Mouse (Mus musculus): ENCODE results near the gene Samhd1.
A peak's percentile ranks its signal among the peaks of the same experiment; 100 is the strongest.

Samhd1 gene

DNA sequence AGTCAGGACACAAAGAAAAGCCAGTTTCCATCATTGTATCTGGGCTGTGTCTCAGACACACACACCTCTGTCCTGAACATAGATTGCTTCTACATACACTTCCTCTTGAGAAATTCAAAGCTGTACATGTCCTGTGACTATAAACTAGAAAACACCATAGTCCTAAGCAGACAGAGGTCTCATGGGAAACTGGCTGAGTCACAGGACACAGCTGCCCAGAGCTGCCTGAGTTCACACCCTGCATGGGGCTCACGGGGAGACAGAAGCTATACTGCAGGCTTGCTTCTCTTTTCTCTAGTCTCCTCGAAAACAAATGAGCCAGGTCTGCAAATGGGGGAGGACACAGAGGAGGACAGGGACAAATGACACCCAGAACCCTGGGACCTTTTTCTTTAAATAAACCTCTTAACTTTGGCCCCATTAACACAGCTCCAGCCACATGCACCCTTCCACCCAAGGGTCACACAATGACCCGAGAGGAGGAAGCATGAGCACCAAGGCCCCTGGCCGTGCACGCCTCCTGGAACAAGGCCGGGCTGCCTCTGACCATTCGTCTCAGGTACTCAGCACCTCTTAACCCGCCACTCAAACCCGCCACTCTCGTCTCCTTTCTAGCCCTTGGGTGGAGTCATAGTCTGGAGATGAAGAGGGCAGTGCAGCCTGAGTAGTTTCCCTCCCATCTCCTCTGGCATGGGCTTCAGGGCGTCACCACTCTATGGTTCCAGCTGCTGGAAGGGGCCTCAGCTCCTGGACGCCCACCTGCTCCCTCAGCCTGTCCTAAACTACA, 35.3 kb downstream of the Samhd1 start:
- DNase-seq (ENCODE audit: low spot score), result no peak

DNA sequence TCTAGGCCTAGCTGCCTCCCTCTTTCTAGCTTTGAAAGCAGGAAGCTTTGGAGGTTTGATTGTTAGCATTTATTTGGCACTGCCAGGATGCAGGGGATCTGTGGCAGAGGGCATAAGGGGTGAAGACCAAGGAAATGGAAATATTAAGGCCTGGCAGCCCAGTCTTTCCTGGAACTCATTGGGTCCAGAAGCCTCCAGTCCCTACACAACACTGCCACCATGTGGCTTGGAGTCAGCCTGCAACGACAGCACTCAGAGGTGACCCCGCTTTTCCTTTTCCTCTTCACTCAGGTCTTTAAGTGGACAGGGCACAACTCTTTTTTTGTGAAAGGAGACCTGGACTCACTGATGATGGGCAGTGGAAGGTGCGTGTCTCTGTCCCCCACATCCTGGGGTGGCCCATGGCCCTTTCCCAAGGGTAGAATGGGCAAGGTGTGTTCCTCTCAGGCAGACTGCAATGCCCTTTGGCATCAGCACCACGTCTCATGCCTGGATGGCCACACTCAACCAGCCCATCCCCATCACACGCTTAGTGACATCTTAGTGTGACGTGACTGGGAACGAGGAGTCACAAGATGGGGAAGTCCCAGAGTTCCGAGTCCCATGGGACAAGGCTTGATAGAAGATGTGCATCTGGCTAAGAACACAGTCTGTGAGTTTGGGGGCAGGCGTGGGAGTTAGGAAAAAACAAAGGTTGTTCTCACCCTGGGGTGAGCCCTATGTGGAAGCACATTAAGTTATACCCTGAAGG, 39.9 kb downstream of the Samhd1 start:
- no peak for DNase-seq (ENCODE audit: low spot score)

DNA sequence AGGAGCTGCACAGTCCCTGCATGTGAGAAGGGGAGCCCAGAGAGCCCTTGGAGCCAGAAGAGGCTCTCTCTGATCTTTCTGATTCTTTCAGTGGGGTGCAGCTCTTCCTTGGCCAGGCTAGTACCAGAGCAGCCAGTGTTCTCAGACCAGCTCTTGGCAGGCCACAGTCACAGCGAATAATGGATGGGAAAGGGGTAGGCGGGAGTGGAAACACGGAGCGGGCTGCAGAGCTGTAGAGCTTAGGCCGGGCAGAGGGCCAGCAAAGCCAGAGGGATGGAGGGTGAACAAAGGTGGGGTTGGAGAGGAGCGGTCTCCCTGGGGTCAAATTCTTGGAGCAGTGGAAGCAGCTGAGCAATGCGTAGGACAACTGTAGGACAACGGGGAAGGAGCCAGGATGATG, 43.0 kb downstream of the Samhd1 start:
- no peak for DNase-seq (ENCODE audit: low spot score)

DNA sequence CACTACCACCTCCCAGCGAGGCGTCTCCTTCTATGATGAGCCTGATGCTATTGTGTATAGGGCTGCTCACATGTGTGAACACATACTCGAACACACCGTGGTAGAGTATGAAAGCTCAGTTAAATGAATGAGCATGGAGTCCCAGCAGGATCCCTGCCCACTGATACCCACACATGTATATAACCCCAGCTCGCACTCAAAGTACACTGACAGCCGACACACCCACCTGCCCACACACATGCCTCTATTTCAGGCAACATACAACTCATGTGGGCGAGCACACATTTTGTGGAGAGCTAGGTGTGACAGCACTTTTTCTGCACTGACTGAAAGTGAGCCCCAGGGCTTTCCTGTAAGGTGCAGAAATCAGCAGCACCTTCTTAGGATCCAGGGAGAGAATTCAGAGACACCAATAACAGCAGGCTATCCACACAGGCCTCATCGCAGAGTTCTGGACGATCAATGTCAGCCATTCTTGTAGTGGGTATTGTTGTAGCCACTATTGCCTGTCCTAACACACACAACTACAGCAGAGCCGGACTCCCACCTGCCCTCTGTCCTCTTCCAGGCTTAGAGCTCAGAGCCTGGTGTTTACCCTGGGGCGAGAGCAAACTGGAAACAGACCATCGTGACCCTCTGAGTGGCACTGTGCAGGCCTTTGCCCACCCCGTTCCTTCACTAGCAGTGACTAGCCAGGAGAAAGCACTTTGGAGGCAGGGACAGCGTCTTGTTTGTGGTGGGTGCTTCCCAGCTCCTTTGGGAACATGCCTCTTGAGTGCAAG, 47.3 kb downstream of the Samhd1 start:
- peak; percentile 75 for DNase-seq (ENCODE audit: low spot score)

DNA sequence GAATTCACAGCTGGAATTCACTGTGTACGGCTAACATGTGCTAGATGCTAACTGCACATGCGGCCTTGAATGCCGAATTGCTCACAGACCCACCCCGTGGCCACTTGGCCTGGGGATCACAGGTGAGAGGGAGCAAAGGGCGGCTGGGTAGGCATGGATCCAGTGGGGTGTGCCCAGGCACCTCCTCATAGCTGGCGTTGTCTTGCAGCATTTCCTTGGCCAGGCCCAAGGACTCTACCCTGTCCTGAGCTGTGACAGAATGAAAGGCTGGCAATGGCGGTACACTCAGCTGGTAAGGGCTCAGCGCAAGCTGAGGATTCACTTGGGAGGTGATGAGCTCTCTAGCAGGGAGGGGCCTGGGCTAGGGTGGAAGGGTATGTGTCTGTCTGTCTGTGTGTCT, 48.3 kb downstream of the Samhd1 start, which contains the start of gene Tldc2:
Gene Tldc2 (plus strand): TSS at position 260 of the 400 bp plus-strand sequence.
- DNase-seq (ENCODE audit: low spot score), result no peak

DNA sequence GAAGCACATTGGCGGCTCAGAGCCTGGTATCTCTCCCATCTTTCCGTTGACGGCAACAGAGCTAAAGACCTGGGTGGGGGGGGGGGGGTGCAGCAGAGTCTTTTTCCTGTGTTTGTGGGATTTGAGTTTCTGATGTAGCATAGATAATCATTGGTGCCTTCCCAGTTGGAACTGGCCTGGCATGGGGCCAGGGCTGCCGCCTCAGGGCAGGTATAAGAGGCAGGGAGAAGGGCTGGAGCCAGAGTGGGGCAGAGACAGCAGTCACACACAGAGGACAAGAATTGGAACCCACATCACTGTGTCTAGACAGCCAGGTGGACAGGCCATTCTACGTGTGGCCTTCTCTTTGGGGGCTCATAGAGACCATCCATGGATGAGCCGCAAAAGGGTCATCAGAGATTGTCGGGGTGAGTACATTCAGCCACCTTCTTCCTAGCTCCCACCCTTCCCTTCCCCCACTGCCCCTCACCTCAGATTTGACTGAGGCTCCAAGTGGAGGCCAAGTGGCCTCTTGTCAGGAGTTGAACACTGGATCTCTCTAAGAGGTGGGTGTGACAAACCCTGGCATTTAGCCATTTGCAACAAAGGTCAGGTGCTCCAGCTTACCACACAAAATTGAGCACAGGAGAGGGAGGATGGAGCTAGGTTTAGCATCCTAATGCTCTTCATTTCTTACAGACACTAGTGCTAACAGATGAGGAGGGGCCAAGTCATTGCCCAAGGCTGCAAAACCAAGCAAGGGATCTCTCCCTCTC, 50.1 kb downstream of the Samhd1 start:
- DNase-seq (ENCODE audit: low spot score), result no peak

DNA sequence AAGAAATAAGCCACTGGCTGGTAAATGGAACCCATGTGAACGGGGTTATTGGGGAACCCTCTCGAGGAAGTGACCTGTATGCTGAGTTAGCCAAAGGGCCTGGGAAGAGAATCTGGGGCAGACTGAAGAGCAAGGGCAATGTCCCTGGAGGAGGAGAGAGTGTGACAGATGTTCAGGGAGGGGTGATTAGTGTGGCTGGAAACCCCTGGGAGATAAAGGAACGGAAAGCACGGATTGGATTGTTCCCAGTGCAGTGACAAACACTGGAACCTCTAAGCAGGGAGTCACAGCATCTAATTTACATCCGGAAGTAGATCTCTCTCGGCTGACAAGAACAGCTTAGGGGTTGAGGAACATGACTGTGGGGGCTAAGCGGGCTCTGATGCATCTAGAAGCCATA, 53.1 kb downstream of the Samhd1 start:
- no peak for DNase-seq (ENCODE audit: low spot score)

DNA sequence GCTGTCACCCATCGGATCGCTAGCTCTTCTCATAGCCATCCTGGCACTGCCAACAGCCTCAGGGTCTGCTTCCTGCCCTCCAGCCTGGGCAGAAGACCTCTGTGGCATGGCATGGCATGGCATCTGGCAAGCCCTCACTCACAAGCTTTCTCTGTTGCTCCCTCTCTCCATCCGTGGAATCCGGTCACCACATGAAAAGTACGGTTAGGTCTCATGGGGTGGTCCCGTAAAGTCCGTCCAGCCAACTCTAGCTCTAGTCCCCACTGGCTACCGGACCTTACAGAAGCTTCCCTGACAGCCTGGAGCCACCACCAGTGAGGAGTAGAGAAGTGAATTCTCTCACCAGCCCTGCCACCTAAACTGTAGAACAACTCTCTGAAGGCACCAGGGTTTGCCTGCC, 53.7 kb downstream of the Samhd1 start:
- DNase-seq (ENCODE audit: low spot score), result no peak

DNA sequence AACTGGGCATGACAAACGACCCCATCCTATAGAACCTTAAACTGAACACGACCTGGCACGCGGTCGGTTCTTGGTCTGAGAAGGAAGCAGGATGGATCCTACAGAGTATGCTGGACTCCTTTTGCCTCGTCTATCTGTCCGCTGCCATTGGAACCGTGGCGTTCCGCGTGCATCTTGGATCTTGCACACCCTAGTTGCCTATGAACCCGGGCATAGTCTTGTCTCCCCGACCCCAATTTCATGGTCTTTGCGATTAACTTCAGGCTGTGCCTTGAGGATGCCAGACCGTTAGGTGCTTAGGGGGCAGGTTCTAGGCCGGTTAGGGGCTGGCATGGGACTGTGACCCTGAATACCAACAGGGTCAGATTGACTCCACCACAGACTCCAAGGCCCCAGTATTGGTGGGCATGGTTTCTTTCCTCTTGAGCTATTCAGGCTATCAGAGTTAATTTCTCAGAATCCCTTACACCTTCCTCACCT, 55.3 kb downstream of the Samhd1 start:
- no peak for DNase-seq (ENCODE audit: low spot score)

DNA sequence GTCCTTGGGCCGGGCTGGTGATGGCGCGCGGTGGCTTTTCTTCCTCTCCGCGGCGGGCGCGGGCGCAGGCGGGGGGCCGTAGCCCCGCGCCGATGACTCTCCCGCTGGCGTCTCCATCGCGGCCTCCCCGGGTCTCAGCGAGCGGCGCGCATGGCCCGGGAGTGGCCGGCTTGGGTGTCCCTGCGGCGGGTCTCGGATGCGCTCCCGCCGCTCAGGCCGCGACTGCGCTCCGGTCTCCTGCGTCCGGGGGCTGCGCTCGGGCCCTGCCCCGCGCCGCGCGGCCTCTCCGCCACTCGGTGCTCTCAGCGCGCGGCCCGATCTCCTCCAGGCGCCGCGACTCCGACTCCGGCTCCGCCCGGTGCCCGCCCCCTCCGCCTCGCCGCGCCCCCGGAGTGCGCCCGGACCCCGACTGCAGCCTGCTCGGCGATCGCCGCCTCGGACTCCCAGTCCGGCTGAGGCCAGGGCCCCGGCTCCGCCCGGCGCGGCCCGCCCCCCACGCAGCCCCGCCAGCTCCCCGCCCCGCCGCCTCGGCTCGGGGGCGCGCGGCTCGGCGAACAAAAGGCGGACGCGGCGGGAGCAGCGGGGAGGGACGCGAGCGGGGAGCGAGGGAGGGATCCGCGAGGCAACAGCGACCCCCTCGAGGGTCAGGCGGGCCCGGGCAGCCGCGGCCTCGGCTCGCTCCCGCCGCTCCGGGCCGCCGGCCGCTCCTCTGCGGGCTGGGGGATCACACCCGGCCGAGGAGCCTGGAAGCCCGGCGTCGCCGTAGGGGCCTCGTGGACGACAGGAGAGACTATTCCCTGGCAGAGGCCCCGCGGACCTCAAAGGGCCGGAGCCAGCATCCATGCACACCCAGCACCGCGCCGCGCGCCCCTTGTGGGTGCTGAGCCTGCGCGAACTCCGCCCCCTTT, 56.0 kb downstream of the Samhd1 start, which contains the start of gene Soga1:
Gene Soga1 (minus strand): TSS at position 462 of the 908 bp plus-strand sequence.
- peak; percentile 66 for DNase-seq (ENCODE audit: low spot score)

DNA sequence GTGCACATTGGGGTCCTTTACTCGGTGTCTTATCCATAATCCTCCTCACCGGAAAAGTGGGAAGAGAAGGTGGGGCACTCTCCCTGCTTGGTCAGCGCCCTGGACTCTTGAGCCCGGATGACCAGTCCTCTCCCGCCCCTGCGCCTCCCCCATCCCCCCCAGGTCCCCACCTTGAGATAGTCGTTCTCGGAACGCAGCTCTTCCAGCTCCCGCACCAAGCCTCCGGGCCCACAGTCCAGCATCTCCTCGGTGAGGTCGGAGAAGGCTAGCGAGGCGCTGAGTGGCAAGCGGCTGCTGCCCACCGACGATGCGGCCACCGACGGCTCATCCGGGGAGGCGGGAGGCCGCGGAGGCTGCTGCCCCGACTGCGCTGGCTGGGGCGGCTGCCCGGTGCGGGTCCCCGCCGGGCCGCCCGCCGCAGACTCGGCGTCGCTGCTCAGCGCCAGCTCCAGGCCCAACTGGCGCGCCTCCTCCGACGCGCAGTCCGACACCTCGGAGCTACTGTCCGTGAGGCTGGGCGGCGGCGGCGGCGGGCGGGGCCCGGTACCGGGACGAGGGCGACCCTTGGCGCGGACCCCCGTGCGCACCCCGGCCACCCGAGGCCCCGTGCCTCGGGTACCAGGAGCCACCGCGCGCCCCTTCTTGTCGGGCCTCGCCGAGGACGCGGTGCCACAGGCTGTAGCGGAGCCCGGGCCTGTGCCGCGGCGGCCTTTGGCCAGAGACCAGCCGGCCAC, 56.8 kb downstream of the Samhd1 start:
- no peak for DNase-seq (ENCODE audit: low spot score)

DNA sequence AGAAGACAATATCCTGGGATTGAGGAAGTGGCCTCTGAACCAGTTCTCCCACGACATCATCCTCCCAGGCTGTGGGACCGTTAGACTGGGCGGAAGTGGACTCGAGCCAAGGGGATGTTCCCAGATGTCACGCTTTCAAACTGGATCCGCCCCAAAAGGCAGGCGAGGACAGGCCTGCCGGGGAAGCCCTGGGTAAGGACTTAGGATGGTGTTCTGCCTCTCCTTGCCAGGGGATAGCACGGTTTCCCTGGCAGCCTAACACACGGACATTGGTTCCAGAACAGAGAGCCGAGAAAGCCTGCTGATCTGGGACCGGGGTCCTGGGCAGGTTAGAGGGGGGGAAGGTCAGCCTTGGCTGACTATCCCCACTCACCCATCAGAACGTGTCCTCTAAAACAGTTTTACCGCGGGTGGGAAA, 57.4 kb downstream of the Samhd1 start:
- DNase-seq (ENCODE audit: low spot score), result peak; percentile 65

DNA sequence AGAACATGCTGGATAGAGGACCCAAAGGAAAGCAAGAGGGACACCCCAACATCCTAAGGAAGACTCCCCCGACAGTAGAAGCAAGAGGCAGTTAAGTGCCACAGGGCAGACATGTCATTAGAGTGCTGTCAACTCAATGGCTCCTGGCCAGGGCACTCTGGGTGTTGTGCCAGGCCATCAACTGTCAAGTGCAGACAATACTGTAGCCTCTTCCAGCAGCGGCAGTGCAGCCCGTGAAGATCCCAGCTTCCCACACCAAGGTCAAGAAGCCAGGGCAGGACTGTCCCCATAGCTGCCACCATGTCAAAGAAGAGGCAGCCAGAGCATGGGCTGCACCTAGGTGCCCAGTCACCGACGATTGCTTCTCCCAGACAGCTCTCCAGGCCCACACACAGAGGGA, 57.9 kb downstream of the Samhd1 start:
- no peak for DNase-seq (ENCODE audit: low spot score)

DNA sequence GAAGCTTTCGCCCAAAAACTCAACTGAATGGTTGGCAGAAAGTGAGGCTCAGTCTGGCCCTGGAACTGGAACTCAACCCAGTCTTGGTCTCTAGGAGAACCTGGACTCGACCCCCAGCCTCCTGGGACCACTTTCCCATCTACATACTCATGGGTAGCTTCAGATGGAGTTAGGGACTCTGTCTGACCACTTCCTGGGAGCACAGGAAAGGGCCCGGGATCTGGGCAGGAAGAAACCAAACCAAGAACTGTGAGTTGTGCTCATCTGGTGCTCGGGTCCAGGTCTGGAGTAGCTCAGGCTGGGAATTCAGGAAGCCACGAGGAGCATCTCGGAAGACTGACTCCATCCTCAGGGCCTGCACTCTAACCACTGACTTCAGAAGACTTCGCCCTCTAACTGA, 58.5 kb downstream of the Samhd1 start:
- no peak for DNase-seq (ENCODE audit: low spot score)

DNA sequence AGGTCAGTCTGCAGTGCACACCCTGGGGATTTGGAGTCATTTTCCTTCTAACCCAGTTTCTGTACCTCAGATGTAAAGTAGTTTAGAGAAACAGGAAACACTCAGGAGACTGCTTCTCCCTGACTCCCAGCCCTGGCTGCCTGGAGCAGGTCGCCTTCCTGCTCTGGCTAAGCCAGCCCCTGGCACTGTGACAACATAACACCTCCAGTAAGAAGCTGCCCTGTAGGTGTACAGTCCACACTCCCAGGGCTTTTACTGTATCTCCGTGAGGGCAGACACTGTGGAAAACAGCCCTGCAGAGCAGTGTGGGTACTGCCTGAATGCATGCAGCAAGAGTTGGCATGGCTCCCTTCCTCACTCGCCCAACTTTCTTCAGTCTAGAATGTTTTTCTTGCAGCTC, 59.4 kb downstream of the Samhd1 start:
- no peak for DNase-seq (ENCODE audit: low spot score)

DNA sequence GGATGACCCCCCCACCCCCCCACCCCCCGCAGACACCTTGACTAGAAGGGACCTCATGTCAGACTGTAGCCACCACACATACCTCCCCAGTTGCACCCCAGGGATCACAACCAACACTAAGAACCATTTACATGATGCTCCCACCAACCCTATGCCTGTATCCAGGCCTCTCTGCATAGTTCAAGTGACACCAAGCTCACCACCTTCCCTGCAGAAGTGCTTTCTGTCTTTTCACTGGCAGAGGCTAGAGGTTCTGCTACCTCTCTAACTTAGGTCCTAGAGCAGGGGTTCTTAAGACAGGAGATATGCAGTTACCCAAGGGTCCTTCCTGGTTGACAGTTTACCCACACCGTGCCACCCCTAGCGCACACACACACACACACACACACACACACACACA, 59.8 kb downstream of the Samhd1 start:
- no peak for DNase-seq (ENCODE audit: low spot score)

DNA sequence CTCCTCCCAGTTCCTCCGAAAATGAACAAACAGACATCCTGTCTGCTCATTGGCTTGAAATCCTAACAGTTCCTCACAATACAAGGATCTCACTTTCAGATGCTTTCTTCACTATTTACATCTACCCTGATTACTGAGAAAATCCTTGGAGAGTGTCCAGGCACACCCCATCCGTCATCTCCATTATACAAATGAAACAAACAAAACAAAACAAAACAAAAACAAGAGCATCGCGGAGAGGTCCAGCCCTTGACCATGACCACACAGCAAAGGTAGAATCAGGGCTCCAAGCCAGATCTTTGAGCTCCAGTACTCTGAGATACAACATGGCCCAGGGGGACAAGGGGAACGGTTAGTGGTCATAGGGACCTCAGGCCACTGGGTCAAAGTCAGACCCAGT, 60.3 kb downstream of the Samhd1 start:
- DNase-seq (ENCODE audit: low spot score), result no peak

DNA sequence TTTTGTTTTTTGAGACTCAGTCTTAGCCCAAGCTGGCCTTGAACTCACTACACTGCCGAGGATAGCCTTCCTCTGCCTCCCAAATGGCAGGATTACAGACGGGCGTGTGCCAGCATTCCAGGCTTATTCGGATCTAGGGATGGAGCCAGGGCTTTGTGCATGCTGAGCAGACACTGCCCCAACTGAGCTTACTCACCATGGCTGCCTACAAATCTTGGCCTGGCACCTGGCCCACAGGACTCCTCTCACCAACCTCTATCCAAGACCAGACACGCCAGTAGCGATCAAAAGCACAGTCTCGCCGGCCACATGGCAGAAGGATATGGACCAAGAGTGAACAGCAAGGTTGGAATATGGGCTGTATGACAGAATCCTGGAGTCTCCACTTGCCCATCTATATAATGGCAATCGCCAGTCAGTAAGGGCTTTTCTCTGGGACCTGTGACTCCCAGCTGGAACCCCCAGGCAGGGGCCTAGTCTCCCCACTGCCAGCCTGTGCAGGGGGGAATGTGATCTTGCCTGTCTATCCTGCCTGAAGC, 60.8 kb downstream of the Samhd1 start:
- no peak for DNase-seq (ENCODE audit: low spot score)

DNA sequence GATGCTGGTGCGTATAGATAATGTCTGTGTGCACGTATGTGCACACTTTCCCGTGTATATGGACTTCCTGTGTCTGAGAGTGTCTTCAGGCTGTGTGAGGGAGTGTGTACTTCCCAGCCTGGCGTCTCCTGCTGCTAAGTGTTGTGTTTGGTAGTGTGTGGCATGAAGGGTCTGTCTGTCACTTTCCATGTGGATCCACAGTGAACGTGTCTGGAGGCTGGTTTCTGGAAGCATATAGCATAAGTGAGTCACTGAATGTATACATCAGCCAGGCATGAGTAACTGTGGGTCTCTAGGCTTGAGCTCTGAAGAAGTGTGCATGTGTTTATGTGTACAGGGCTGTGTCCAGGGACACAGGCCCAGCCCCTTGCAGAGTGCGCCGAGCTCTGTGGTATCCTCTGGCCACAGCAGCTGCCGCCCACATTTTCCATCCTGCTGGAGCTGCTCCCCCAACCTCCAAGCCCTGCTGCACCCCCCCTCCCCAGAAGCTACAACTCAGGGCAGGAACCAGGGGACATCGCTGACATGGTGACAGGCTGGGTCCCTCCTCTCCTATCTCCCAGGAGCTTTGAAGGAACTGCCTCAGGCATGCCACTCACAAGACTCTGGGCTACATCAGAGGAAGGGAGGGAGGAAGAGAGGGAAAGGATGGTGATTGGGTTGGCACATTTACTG, 61.5 kb downstream of the Samhd1 start:
- DNase-seq (ENCODE audit: low spot score), result no peak
